Mouse (Mus musculus) brain, embryonic 14.5 days (tissue): ENCODE data around the gene Il19.

Experiments
- CTCF ChIP-seq: fragments of 200-500 bp; IDR thresholded peaks from 2 replicates; pipeline ENCODE4 v1.5.1; 2012; ENCODE audit warnings: inconsistent platforms, mild to moderate bottlenecking, moderate library complexity, borderline replicate concordance; ENCODE audit not compliant: insufficient read depth, insufficient read length; ENCODE audit errors: extremely low read depth
- POLR2A ChIP-seq: fragments of 200-500 bp; IDR thresholded peaks from 2 replicates; pipeline ENCODE4 v1.6.1; 2012; ENCODE audit warnings: mild to moderate bottlenecking, inconsistent platforms, borderline replicate concordance; ENCODE audit not compliant: poor library complexity, insufficient read depth, insufficient read length, severe bottlenecking; ENCODE audit errors: extremely low read depth

- TF ChIP-seq CTCF (no peak), POLR2A (no peak)
These were observed 24.0 kb upstream of the Il19 start for GRCm38 (mm10) chr1:130963891-130964290.
